Mouse (Mus musculus): Measurements from ENCODE around the gene Tex45. TPM values are rescaled to one million over a fixed set of nuclear protein-coding genes. Genes with fewer than 3 reads are reported as not detected.

The Tex45 gene
- total RNA-seq, 1 experiment: not detected

GRCm38 (mm10) chr8:3467006-3467885, 3.4 kb upstream of the Tex45 start, which contains the start of gene Pex11g:
Gene Pex11g, minus strand, starts transcription at chr8:3467680.
- DNase-seq (ENCODE audit: low read depth, low spot score): peak; percentile 98
- peaks cover 2 to 6% of the 10 kb centered on the region in 2 experiments; a peak in 2 of 4 replicates for H3K4me1 ChIP-seq (ENCODE audit: control insufficient read depth in 2 of 2, insufficient read depth in 2 of 2, low read length in 2 of 2, poor library complexity in 1 of 2)
- in situ Hi-C loops (cut with MboI; ENCODE audit: low sequenced_read_pairs in 2 of 2, unreplicated experiment in 2 of 2): no loop called here
- no peaks in the 10 kb centered on the region for H3K36me3 ChIP-seq (ENCODE audit: control insufficient read depth, insufficient read depth, low read length, poor library complexity, severe bottlenecking)
- no peak within 1 kb of the TSS for H3K27ac ChIP-seq (ENCODE audit: insufficient read depth, low read depth, low read length, poor library complexity, severe bottlenecking)
- peak within 1 kb of the TSS; percentile 68 to 74 for H3K4me3 ChIP-seq (ENCODE audit: insufficient read depth in 1 of 2, low read depth in 1 of 2, low read length in 2 of 2, poor library complexity in 1 of 2, severe bottlenecking in 1 of 2)
- TF ChIP-seq HCFC1 (IDR thresholded peaks at IDR 0.05; ENCODE audit: borderline replicate concordance, insufficient read depth, low read length) (no peak), CHD2 (IDR thresholded peaks at IDR 0.05; ENCODE audit: low read depth, low read length) (no peak), ZNF384 (IDR thresholded peaks at IDR 0.05; ENCODE audit: low read depth, low read length) (no peak), MAFK (IDR thresholded peaks at IDR 0.05; ENCODE audit: insufficient read depth, low read depth, low read length) (no peak), ZC3H11A (IDR thresholded peaks at IDR 0.05; ENCODE audit: borderline replicate concordance, low read depth, low read length) (no peak)
- peak within 1 kb of the TSS; percentile 75 for H3K9ac ChIP-seq (ENCODE audit: insufficient read depth, low read depth, low read length, poor library complexity, severe bottlenecking)
- H3K9me3 ChIP-seq (ENCODE audit: control insufficient read depth, insufficient read depth, low read depth, low read length): no peaks in the 10 kb centered on the region

- H3K36me3 ChIP-seq (ENCODE audit: control insufficient read depth, insufficient read depth, low read length, poor library complexity, severe bottlenecking): no peaks in the 10 kb centered on the region
- peak overlapping the region; percentile 67; the same call in 1 of the 2 replicates for H3K9ac ChIP-seq (ENCODE audit: insufficient read depth, low read depth, low read length, poor library complexity, severe bottlenecking)
- in situ Hi-C loops (cut with MboI; ENCODE audit: low sequenced_read_pairs in 2 of 2, unreplicated experiment in 2 of 2): no loop called here
- H3K4me3 ChIP-seq (ENCODE audit: insufficient read depth in 1 of 2, low read depth in 1 of 2, low read length in 2 of 2, poor library complexity in 1 of 2, severe bottlenecking in 1 of 2): peak overlapping the region; percentile 68 to 74
- no peak overlapping the region for H3K27ac ChIP-seq (ENCODE audit: insufficient read depth, low read depth, low read length, poor library complexity, severe bottlenecking)
- no peak for DNase-seq (ENCODE audit: low read depth, low spot score)
- no peaks in the 10 kb centered on the region for H3K9me3 ChIP-seq (ENCODE audit: control insufficient read depth, insufficient read depth, low read depth, low read length)
- no peak for TF ChIP-seq HCFC1 (IDR thresholded peaks at IDR 0.05; ENCODE audit: borderline replicate concordance, insufficient read depth, low read length)
- no peak for TF ChIP-seq MAFK (IDR thresholded peaks at IDR 0.05; ENCODE audit: insufficient read depth, low read depth, low read length)
- TF ChIP-seq ZC3H11A (IDR thresholded peaks at IDR 0.05; ENCODE audit: borderline replicate concordance, low read depth, low read length): no peak
- TF ChIP-seq CHD2 (IDR thresholded peaks at IDR 0.05; ENCODE audit: low read depth, low read length): no peak
- no peak for TF ChIP-seq ZNF384 (IDR thresholded peaks at IDR 0.05; ENCODE audit: low read depth, low read length)
- peaks cover 2 to 6% of the 10 kb centered on the region in 2 experiments; a peak in 2 of 4 replicates for H3K4me1 ChIP-seq (ENCODE audit: control insufficient read depth in 2 of 2, insufficient read depth in 2 of 2, low read length in 2 of 2, poor library complexity in 1 of 2)
Measured at GRCm38 (mm10) chr8:3467886-3468545, 2.6 kb upstream of the Tex45 start.

- in situ Hi-C loops (cut with MboI; ENCODE audit: low sequenced_read_pairs in 2 of 2, unreplicated experiment in 2 of 2): no loop called here
- H3K36me3 ChIP-seq (ENCODE audit: control insufficient read depth, insufficient read depth, low read length, poor library complexity, severe bottlenecking): no peaks in the 10 kb centered on the region
- no peak overlapping the region for H3K4me3 ChIP-seq (ENCODE audit: insufficient read depth in 1 of 2, low read depth in 1 of 2, low read length in 2 of 2, poor library complexity in 1 of 2, severe bottlenecking in 1 of 2)
- no peak overlapping the region for H3K9ac ChIP-seq (ENCODE audit: insufficient read depth, low read depth, low read length, poor library complexity, severe bottlenecking)
- no peak overlapping the region for H3K27ac ChIP-seq (ENCODE audit: insufficient read depth, low read depth, low read length, poor library complexity, severe bottlenecking)
- H3K4me1 ChIP-seq (ENCODE audit: control insufficient read depth in 2 of 2, insufficient read depth in 2 of 2, low read length in 2 of 2, poor library complexity in 1 of 2): peaks cover 2 to 6% of the 10 kb centered on the region in 2 experiments; a peak in 2 of 4 replicates
- TF ChIP-seq ZNF384 (IDR thresholded peaks at IDR 0.05; ENCODE audit: low read depth, low read length) (no peak), CHD2 (IDR thresholded peaks at IDR 0.05; ENCODE audit: low read depth, low read length) (no peak), HCFC1 (IDR thresholded peaks at IDR 0.05; ENCODE audit: borderline replicate concordance, insufficient read depth, low read length) (no peak), ZC3H11A (IDR thresholded peaks at IDR 0.05; ENCODE audit: borderline replicate concordance, low read depth, low read length) (no peak), MAFK (IDR thresholded peaks at IDR 0.05; ENCODE audit: insufficient read depth, low read depth, low read length) (no peak)
- DNase-seq (ENCODE audit: low read depth, low spot score): no peak
- no peaks in the 10 kb centered on the region for H3K9me3 ChIP-seq (ENCODE audit: control insufficient read depth, insufficient read depth, low read depth, low read length)
Measured at GRCm38 (mm10) chr8:3468838-3469237, 1.8 kb upstream of the Tex45 start.

GRCm38 (mm10) chr8:3475715-3476429, 5.2 kb downstream of the Tex45 start:
- Histone ChIP-seq H3K4me3 (ENCODE audit: insufficient read depth in 1 of 2, low read depth in 1 of 2, low read length in 2 of 2, poor library complexity in 1 of 2, severe bottlenecking in 1 of 2) (peak overlapping the region; percentile 31 to 61; a peak in 3 of 4 replicates), H3K9ac (ENCODE audit: insufficient read depth, low read depth, low read length, poor library complexity, severe bottlenecking) (peak overlapping the region; percentile 33; the same call in 1 of the 2 replicates), H3K9me3 (ENCODE audit: control insufficient read depth, insufficient read depth, low read depth, low read length) (no peaks in the 10 kb centered on the region), H3K36me3 (ENCODE audit: control insufficient read depth, insufficient read depth, low read length, poor library complexity, severe bottlenecking) (no peaks in the 10 kb centered on the region), H3K4me1 (ENCODE audit: control insufficient read depth in 2 of 2, insufficient read depth in 2 of 2, low read length in 2 of 2, poor library complexity in 1 of 2) (peaks cover 0 to 5% of the 10 kb centered on the region in 2 experiments; a peak in 1 of 4 replicates), H3K27ac (ENCODE audit: insufficient read depth, low read depth, low read length, poor library complexity, severe bottlenecking) (no peak overlapping the region; the same call in 1 of the 2 replicates)
- no peak for DNase-seq (ENCODE audit: low read depth, low spot score)
- no peak for TF ChIP-seq MAFK (IDR thresholded peaks at IDR 0.05; ENCODE audit: insufficient read depth, low read depth, low read length)
- no peak for TF ChIP-seq CHD2 (IDR thresholded peaks at IDR 0.05; ENCODE audit: low read depth, low read length)
- TF ChIP-seq ZNF384 (IDR thresholded peaks at IDR 0.05; ENCODE audit: low read depth, low read length): no peak
- TF ChIP-seq HCFC1 (IDR thresholded peaks at IDR 0.05; ENCODE audit: borderline replicate concordance, insufficient read depth, low read length): no peak
- TF ChIP-seq ZC3H11A (IDR thresholded peaks at IDR 0.05; ENCODE audit: borderline replicate concordance, low read depth, low read length): no peak
- in situ Hi-C loops (cut with MboI; ENCODE audit: low sequenced_read_pairs in 2 of 2, unreplicated experiment in 2 of 2): no loop called here

Measured in ES-E14 (cell line).